Mouse (Mus musculus): ENCODE data around the gene Glis1.
"Not testable (repeated sequence)": the region's sequence is repeated elsewhere in the genome, so short reads cannot be mapped to it uniquely, and the experiment has no call there.

Gene Glis1

GRCm38 (mm10) chr4:107576742-107577141 is 142.4 kb downstream of the Glis1 start:
- in situ Hi-C loops (cut with MboI, MseI), result no loop called here

- in situ Hi-C loops (cut with MboI, MseI), result no loop called here
These were observed 142.9 kb downstream of the Glis1 start for GRCm38 (mm10) chr4:107577146-107577839.

GRCm38 (mm10) chr4:107580883-107581282 is 146.5 kb downstream of the Glis1 start:
- in situ Hi-C loops (cut with MboI, MseI), result no loop called here

GRCm38 (mm10) chr4:107586391-107586790 is 152.0 kb downstream of the Glis1 start:
- in situ Hi-C loops (cut with MboI, MseI), result no loop called here

- in situ Hi-C loops (cut with MboI, MseI), result no loop called here
These were observed 154.2 kb downstream of the Glis1 start for GRCm38 (mm10) chr4:107588637-107589036.

- in situ Hi-C loops (cut with MboI, MseI), result no loop called here
These were observed 154.7 kb downstream of the Glis1 start for GRCm38 (mm10) chr4:107589046-107589445.

- in situ Hi-C loops (cut with MboI, MseI), result no loop called here
These were observed 156.6 kb downstream of the Glis1 start for GRCm38 (mm10) chr4:107590805-107591534.

- in situ Hi-C loops (cut with MboI, MseI), result no loop called here
These were observed 159.0 kb downstream of the Glis1 start for GRCm38 (mm10) chr4:107593426-107593825.

- in situ Hi-C loops (cut with MboI, MseI), result no loop called here
These were observed 163.0 kb downstream of the Glis1 start for GRCm38 (mm10) chr4:107597226-107597897.

GRCm38 (mm10) chr4:107597898-107598580 is 163.6 kb downstream of the Glis1 start:
- in situ Hi-C loops (cut with MboI, MseI), result no loop called here

- in situ Hi-C loops (cut with MboI, MseI), result not testable (repeated sequence)
These were observed 164.2 kb downstream of the Glis1 start for GRCm38 (mm10) chr4:107598581-107598958.

GRCm38 (mm10) chr4:107602284-107602683 is 167.9 kb downstream of the Glis1 start:
- in situ Hi-C loops (cut with MboI, MseI), result no loop called here

- in situ Hi-C loops (cut with MboI, MseI), result no loop called here
These were observed 168.4 kb downstream of the Glis1 start for GRCm38 (mm10) chr4:107602787-107603186.

GRCm38 (mm10) chr4:107603208-107603607 is 168.8 kb downstream of the Glis1 start:
- in situ Hi-C loops (cut with MboI, MseI), result no loop called here

GRCm38 (mm10) chr4:107605964-107606602 is 171.7 kb downstream of the Glis1 start:
- in situ Hi-C loops (cut with MboI, MseI), result no loop called here

- in situ Hi-C loops (cut with MboI, MseI), result no loop called here
These were observed 175.4 kb downstream of the Glis1 start for GRCm38 (mm10) chr4:107609775-107610174.

- in situ Hi-C loops (cut with MboI, MseI), result no loop called here
These were observed 177.7 kb downstream of the Glis1 start for GRCm38 (mm10) chr4:107611888-107612650.

GRCm38 (mm10) chr4:107617596-107618230 is 183.3 kb downstream of the Glis1 start:
- in situ Hi-C loops (cut with MboI, MseI), result no loop called here

GRCm38 (mm10) chr4:107619487-107619886 is 185.1 kb downstream of the Glis1 start:
- in situ Hi-C loops (cut with MboI, MseI), result no loop called here

- in situ Hi-C loops (cut with MboI, MseI), result no loop called here
These were observed 187.0 kb downstream of the Glis1 start for GRCm38 (mm10) chr4:107621366-107621765.

All from regulatory T cell (primary cell).